Mouse (Mus musculus): ENCODE results near the gene Spint2.

- no peak for TF ChIP-seq MAX (IDR thresholded peaks at IDR 0.05; ENCODE audit: low read depth)
- no peak for TF ChIP-seq MYOG (IDR thresholded peaks at IDR 0.05; ENCODE audit: control insufficient read depth in 1 of 3, insufficient read depth in 1 of 3, insufficient read length in 2 of 3, low read depth in 2 of 3)
- TF ChIP-seq POLR2A (IDR thresholded peaks at IDR 0.05; ENCODE audit: insufficient read length, low read depth): no peak
- TF ChIP-seq SRF (IDR thresholded peaks at IDR 0.05; ENCODE audit: control insufficient read depth, insufficient read length, low read depth): no peak
- TF ChIP-seq USF1 (IDR thresholded peaks at IDR 0.05; ENCODE audit: low read depth): no peak
- TF ChIP-seq E2F4 (IDR thresholded peaks at IDR 0.05; ENCODE audit: insufficient read depth): no peak
- TF ChIP-seq TCF12 (IDR thresholded peaks at IDR 0.05; ENCODE audit: insufficient read depth, poor library complexity, severe bottlenecking): no peak
These were observed 9.2 kb upstream of the Spint2 start for GRCm38 (mm10) chr7:29290691-29291485.
